Mouse (Mus musculus) frontal cortex, postnatal 36 days (tissue): ENCODE measurements around the gene Sh3bp5.
"Not testable (repeated sequence)": the region's sequence is repeated elsewhere in the genome, so short reads cannot be mapped to it uniquely, and the experiment has no call there.

Source experiments
- DNase-seq, 2 experiments: peaks; one replicate each; pipeline ENCODE4 v3.0.0; 2022; ENCODE audit warnings: low spot score in 2 of 2

Gene Sh3bp5

DNA sequence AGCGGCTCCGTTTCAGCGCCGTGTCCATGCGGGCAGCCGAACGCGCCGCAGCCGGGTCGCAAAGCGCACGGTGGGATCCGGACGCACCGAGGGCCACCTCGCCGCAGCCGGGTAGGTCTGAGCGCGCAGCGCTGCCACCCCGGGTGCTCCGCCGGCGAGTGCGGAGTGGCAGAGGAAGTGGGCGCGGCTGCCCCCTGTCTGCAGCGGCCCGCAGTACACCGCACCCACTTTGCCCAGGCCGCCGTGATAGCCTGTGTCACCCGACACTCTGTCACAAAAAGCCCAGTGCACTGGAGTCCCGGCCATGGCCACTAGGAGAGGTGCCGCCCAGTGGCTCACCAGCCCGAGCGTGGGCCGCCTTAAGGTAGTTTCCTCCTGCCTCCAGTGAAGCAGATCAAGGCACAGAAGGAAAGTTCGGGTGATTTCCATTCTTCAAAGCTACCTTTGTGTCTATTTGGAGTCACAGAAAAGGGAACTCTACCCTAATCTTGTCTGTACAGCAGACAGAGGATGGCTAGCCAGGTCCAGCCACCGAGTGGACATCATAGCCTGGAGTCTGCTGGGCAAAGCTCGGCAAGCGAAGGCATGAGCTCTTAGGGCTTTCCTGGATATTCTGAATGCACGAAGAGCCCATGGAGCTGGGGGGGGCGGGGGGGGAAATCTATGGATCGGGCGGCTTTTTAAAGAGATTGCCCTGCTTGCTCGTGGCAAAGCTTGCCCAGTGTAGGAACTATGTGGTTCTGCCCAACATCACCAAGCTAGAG lies at the start of gene Sh3bp5:
Gene Sh3bp5, minus strand, starts transcription at position 149 of the 764 bp plus-strand sequence.
- peak; percentile 93 to 95 for DNase-seq

DNA sequence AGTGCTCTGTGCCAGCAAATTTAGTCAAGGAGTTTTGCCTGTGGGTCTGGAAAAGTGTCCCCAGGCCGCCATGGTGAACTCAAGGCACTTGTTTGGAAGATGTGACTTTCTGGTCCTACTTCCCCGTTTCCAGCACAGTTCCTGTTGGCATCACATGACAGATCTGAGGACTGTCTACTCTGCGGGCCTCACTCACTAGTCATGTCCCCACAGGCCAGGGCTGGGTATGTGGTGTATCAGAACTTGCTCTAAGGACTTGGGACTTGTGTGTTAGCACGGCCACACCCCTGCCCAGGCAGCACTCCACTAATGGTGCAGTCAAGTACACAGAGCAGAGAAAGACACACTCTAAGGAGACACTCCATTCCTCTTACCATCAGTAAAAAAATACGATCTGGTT lies 46.5 kb upstream of the Sh3bp5 start:
- no peak for DNase-seq

DNA sequence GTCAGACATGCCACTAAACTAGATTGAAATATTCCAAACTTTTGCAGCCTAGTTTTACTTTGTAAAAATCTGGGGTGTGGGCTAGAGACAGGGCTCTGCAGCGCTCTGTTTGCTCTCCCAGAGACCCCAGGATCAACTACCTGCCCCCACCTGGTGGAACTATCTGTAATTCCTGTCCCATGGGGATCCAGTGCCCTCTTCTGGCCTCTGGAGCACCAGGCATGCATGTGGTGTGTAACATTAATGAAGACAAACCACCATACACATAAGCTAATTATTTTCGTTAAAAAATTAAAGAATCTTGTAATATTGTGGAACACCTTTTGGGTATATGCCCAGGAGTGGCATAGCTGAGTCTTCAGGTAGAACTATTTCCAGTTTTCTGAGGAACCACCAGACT lies 37.4 kb upstream of the Sh3bp5 start:
- DNase-seq, result no peak

DNA sequence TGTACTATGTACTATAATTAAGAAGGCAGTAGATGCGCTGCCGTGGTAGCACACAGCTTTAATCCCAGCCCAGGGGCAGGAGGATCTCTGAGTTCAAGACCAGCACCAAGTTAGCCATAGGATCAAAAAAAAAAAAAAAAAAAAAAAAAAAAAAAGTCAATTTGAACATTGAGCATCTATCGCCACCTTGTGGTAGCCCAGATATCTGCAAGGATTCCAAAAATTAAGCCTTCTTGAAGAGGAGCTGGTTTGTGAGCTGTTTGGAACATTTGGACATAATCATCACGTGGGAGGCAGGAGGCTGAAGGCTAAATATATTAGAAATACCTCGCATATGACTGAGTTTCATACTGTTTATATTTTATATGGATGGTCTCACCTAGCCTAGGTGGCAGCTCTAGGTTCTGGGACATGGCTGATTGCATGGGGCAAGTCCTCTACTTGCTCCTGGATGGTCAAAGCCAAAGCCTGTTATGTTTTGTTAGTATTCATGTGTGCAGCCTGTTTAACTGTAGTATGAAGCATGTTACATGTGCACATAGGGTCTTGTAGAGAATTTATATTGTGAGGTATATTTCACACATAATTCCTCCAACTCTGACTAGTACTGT lies 36.7 kb upstream of the Sh3bp5 start:
- peak; percentile 53 to 76 for DNase-seq

DNA sequence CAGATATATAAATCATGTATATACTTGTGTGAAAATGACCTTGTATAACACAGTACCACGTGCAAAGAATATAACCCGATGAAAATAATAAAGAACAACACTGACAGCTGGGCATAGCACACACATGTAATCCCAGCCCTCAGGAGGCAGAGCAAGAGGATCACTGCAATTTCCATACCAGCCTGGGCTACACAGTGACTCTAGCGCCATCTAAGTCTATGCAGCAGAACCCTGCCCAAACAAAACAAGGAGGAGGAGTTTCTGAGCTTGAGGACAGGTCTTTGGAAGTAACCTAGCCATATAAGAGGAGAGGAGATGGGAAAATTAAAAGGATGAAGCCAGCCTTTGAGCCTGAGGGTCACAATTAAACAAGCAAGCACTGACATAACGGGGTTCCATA lies 33.8 kb upstream of the Sh3bp5 start:
- DNase-seq, result no peak

DNA sequence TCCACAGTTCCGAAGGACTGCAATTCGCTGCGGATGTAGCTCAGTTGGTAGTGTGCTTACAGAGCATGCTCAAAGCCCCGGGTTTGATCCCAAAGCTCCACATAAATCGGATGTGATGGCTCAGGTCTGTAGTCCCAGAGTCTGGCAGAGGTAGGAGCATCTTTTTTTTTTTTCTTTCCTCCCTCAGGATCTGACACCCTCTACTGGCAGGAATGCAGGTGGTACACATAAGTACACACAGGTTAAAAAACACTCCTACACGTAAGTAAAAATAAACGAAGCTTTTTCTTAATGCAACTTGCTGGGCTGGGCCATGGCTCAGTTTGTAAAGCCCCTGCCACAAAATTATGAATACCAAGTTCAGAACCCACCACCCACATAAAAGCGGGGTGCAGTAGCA lies 28.3 kb upstream of the Sh3bp5 start:
- DNase-seq, result no peak

DNA sequence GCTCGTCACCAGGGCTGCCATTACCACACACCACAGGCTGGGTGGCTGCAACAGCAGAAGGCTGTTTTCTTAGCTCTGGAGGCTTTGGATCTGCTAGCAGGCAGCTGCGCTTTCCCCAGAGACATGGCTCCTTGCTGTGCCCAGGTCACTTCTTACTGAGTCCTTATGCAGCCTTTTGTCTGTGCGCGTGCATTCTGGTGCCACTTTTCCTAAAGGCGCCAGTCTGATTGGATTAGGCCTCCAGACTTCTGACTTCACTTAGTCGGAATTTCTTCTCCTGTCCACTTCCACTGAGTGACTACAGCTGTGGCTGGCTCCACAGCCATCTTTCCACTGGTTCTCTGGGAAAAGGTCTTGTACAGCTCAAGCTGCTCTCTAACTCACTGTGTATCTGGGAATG lies 27.0 kb upstream of the Sh3bp5 start:
- DNase-seq, result no peak

DNA sequence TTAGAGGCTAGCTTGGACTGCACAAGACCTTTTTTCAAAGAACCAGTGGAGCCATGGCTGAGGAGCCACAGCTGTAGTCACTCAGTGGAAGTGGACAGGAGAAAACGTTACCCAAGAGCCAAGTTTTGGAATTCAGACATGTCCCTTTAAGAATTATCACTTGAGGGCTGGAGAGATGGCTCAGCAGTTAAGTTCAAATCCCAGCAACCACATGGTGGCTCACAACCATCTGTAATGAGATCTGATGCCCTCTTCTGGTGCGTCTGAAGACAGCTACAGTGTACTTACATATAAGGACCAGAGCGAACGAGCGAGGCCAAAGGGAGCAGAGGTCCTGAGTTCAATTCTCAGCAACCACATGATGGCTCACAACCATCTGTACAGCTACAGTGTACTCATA lies 26.3 kb upstream of the Sh3bp5 start:
- DNase-seq, result not testable (repeated sequence)

DNA sequence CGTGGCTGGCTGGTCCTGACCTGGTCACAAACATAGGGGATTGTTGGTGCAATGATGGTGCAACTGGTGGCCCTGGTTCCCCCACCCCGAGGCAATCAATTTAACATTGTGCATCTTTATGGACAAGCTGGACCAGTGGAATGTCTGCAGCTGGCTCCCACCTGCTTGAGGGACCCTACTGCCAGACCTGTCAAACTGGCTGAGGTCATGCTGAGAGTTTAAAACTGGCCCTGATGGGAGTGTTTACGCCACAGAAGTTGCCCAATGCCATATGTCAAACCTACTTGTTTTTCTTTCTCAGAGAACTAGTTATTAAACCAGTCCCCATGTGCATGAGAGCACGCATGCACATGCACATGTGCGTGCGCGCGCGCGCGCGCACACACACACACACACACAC lies 22.1 kb upstream of the Sh3bp5 start:
- no peak for DNase-seq

DNA sequence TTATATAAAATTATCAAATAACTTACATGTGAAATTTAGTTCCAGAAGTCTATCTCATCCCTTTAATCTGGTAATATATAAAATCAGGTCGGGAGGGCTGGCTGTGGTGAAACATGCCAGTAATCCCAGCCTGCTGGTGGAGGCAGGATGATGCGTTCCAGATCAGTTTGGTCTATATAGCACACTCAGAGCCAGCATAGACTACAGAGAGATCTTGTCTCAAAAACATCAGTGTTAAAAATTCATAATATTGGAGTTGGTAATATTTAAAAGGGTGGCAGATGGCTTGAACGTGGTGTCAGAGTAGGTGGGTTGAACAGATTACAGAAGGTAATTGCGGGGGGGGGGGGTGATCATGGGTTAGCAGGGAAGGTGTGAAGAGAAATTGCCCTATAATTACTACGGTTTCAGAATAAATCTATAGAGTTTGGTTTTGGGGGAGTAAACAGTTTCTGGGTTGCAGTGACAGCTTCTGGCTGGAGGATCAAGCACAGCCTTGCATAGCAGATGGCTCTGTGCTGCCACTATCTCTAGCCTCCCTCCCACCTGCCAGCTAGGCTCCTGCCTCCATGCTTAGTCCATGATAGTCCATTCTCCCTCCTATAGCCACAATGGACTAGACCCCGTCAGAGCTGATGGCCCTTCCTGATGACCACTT lies 20.3 kb upstream of the Sh3bp5 start:
- DNase-seq, result no peak

DNA sequence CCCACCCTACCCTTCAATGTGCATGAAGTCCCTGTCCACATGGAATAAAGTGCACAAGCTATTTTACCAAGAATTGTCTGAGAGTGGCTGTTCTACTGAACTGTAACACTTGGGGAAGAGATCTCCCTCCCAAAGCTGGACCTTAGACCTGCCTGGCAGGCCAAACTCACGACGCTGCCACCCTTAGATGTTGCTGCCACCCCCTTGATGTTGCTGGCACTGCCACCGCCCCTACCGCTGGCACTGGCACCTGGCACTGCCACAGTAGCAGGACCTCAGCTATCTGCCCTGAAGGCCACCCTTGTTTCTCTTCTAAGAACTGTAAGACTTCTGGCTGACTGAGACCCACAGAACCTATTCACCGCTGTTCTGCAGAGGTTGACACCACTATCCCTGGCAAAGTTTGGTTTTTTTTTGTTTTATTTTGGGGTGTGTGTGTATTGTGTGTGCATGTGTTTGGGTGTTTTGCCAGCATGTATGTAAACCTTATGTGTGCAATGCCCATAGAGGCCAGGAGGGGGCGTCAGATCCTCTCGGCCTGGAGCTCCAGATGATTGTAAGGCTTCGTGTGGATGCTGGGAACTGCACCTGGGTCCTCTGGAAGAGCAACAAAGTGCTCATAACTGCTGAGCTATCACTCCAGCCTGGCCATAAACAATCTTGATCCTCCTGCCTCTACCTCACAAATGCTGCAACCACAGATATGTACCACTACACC lies 19.1 kb upstream of the Sh3bp5 start:
- no peak for DNase-seq

DNA sequence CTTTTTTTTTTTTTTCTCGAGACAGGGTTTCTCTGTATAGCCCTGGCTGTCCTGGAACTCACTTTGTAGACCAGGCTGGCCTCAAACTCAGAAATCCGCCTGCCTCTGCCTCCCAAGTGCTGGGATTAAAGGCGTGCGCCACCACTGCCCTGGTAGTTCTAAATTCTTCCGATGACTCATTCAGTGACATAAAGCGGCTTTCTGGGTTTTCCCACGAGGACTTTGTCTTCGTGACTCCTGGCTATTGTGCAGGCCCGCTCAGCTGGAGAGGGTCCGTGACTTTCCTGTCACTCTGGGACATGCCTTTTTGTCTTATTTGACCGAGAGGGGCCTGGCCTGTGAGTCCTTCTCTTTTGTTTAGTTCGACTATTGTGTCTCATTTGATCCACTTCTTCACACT lies 18.1 kb upstream of the Sh3bp5 start:
- DNase-seq, result not testable (repeated sequence)

DNA sequence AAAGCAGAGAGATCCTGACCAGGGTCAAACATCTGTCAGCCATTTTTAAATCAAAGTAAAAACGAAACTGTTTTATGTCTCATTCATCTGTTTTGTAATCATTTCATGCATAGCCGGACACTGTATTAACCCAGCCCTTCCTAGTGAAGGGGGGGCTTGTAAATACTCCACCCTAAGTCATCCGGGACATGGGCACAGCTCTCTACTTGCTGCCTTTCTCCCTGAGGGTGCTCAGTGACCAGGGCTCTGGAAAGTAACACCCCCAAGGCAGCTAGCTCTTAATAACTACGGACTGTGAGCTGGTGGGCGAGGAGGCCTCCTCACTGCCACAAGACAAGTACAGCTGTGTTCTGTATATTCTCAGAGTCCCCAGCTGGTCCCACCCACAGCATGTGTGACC lies 13.1 kb upstream of the Sh3bp5 start:
- no peak for DNase-seq

DNA sequence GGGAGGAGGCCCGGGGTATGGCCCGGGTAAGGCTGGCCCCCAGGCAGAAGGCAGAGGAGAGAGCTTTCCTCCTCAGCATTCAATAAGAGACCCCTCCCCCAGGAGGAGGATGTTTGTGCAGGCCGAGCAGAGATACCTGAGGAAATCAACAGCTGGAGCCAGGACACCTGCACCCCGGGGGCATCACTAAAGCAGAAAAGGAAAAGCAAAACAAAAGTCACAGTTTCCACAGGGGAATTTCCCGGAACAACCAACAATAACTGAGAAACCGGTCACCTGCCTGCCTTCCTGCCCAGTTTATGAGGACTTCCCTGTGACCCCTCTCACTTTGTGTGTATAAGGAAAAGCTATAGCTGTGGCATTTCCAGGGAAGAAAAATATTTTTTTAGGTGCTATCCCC lies 7.7 kb upstream of the Sh3bp5 start:
- DNase-seq, result no peak

DNA sequence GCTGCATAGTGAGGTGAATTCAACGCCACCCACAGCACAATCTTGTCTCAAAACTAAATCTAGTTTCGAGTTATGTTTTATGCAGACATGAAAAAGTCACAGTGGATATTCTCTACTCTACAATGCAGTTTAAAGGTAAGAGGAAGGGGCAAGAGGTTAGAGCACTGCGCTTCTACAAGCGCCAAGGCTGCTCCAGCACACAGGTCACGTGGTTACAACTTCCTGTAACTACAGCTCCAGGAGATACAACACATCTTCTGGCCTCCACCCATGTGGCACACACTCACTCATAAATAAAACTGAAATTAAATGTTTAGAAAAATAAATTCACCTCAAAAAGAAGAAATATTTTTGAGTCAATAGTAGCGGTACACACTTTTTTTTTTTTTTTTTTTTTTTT lies 4.8 kb upstream of the Sh3bp5 start:
- no peak for DNase-seq

DNA sequence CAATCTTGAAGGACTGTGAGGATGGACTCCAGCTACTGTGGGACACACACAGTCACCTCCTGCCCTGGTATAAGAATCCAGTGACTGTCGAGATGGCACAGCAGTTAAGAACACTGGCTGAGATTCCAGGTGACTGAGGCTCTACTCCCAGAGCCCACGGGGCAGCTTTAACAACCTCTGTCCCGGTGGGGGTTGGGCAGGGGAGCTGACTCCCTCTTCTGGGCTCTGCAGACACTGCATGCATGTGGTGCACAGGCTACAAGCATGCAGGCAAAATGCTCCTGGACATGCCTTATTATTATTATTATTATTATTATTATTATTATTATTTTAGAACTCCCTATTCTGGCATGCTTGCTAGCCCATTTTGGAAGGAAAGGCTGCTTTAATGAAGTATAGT lies 4.4 kb upstream of the Sh3bp5 start:
- no peak for DNase-seq

DNA sequence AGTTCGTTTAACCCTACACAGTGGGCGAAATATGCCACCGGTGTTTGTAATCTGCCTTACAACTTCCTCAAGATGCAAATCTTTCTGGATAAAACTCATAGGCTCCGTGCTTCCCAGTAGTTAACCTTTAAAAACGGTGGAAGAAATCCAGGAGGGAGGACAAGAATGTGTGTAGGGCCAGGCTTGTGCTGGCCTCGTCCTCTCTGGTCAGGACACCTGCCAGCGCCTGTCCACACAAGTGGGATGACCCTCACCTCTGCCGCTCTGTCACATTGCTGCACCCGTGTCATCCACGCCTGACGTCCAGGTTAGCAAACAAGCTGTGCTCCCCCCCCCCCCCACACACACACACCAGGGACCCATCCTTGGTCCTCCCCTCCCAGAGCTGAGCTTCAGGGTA lies 3.4 kb upstream of the Sh3bp5 start:
- DNase-seq, result no peak

DNA sequence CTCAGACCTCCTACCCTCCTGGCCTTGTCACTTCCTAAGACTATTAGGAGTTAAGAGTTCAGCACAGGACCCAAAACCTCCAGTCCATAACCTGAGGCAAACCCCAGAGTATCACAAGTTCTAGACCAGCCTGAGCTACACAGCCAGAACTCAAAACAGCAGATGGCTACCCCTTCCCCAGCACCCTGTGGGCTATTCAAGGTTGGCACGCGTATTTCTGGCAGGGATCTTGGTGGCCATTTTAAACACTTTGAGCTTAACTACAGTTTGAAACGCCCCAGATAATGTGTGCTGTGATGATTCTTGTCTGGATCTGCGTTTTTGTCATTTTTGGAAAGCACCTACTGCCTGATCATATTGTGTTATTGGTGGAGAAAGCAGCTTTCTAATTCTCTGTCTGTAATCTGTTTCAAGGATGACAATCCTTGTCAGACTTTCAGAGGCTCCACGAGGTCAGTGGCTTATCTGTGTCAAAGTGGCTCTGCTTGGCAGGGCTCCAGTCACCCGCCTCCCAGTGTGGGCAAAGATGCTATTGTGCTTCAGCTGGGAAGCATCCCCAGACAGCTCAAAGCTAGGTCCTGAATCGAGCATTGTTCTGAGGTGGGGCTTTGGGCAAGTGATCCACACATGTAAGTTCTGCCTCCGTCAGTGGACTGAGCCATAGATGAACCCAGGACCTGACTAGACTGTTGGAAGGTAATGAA lies 2.1 kb upstream of the Sh3bp5 start:
- peak in 1 of 2 experiments; percentile 42 for DNase-seq

DNA sequence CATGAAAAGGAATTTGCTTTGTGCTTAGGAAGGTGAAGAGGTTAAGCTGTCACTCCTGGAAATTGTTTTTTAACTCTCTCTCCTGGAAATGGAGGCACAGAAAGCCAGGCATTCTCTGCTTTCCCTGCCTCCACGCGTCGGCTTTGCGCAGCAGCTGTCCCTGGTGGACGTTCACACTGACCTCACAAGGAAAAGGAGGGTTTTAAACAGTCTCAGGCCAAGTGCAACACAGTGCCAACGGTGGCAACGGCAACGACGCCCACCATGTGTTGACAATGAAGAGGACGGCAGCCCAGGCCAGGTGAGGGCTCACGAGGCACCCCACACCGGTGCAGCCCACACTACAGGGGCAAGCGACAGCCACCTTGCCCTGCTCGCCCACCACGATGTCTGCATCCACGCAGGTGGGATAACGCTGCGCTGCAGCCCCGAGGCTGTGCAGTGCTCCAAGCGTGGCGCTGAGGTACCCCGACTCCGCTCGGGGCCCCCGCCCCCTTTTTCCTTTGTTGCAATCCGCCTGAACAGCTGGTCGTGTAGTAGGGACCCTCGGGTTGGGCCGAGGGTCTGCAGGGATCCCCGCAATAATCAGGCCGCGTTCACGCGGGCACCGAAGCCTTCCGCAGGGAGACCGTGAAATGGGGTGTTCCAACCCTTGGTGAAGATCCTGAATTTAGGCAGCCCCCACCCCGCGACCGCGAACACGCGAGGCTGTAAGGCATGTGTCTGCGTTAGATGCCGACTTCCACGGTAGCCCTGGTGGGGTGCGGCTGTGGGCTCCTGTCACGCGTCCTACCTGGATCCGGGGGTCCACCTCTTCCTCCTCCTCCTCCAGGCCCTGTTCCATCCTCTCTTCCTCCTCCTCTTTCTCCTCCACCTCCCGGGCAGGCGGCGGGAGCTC lies 611 bp downstream of the Sh3bp5 start:
- no peak for DNase-seq

DNA sequence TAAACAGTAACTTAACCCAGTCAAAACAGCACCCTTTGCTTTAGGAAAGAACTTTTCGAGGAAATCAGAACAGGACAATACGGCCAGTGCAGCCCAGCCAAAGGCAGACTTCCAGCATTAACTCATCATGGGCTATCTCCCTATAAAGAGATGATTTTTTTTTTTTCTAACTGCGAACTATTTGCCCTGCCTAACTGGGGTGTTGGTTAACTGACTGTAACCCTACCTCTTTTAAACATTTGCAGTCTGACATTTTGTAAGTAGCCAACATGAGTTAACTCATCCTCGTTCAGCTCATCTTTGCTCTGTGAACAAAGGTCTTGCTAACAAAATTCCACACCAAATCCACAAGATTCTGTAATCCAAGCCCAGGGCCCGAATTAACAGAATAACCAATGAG lies 1.5 kb downstream of the Sh3bp5 start:
- no peak for DNase-seq

DNA sequence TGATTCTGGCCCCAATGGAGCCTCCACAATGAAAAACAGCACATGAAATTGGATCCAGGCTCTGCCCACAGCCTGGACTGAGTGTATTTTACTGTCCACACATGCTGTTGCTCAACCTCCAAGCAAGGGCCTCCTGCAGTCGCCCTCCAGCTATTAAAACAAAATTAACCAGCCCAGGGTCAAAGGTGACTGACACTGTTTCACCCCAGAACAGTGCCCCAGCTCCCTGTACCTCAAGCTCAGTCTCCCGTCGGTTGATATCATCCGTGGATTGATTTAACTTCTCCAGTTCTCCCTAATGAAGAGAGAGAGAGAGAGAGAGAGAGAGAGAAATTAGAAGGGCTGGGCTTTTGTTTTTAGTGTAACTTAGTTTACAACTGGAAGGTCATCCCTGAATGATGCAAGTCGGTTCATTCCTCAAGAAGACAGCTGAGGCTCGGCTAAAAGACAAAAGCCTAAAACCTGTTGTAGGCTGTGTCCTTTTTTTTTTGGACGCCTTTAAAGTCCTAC lies 2.0 kb downstream of the Sh3bp5 start:
- DNase-seq, result no peak
